ENCODE assay signal across 19 mouse cellular contexts in the genomic region with DNA sequence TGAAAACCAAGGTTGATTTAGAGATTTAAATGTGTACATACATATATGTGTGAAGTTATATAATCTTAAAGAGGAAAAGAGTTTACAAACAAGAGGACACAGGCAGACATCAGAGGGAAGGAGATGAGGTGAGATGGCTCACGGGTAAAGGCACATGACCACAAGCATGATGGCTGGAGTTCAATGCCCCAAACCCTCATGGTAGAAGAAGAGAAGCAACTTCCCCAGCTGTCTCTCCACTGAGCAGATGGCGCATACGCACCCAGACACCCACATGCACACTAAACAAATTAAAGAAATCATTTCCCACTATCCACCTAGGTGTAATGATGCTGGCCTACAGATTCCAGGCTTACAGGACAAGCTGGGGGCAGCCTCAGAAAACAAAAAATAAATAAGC. TPM values are rescaled to one million over a fixed set of nuclear protein-coding genes. Genes with fewer than 3 reads are reported as not detected.
DNase-seq lines count a peak whose midpoint lies in the region; ATAC-seq and TF ChIP-seq lines count a peak whose summit lies in the region.
"Had no signal": no experiment of that assay in that cellular context is flagged by ENCODE, and none has a peak within 500 bp of the region (broad histone marks: within the 10 kb centered on the region; RNA-seq: fewer than 3 reads in every experiment).

No protein-coding gene starts in this region.

- ATAC-seq in midbrain, embryonic 11.5 days (ENCODE audit: low FRiP score), result no peak
- ATAC-seq: midbrain, embryonic 13.5 days had no signal

- TF ChIP-seq CTCF in spleen, adult 2 months (IDR thresholded peaks at IDR 0.05; ENCODE audit: extremely low read depth, insufficient read depth, insufficient read length, insufficient replicate concordance), result no peak

- H3K9me3 ChIP-seq in midbrain, embryonic 11.5 days (ENCODE audit: control insufficient read depth, low read length), result no peaks in the 10 kb centered on the region
- H3K9me3 ChIP-seq: forebrain, embryonic 12.5 days; limb, embryonic 13.5 days; midbrain, embryonic 13.5 days had no signal

- WGBS in spleen, adult 2 months, result 38% methylated on average over 3 of the region's 3 CpGs
- 96% methylated on average over 3 of the region's 3 CpGs for WGBS in midbrain, embryonic 11.5 days

- peak overlapping the region; percentile 40 for H3K27ac ChIP-seq in spleen, adult 2 months (ENCODE audit: insufficient read depth, low read length)
- no peak overlapping the region for H3K27ac ChIP-seq in midbrain, embryonic 11.5 days (ENCODE audit: low read depth, low read length)
- H3K27ac ChIP-seq: forebrain, embryonic 12.5 days; limb, embryonic 13.5 days; liver, embryonic 14.5 days; midbrain, embryonic 13.5 days had no signal

- no peak overlapping the region for H3K4me3 ChIP-seq in spleen, adult 2 months (ENCODE audit: extremely low read depth, insufficient read depth, insufficient read length)
- no peak overlapping the region for H3K4me3 ChIP-seq in midbrain, embryonic 11.5 days (ENCODE audit: low read depth, low read length)
- H3K4me3 ChIP-seq: forebrain, embryonic 12.5 days; limb, embryonic 13.5 days; midbrain, embryonic 13.5 days had no signal

- DNase-seq in layer of hippocampus, adult 9-11 months, result peak; percentile 26
- no peak for DNase-seq in layer of hippocampus, adult 8-10 months (ENCODE audit: low spot score in 2 of 2)
- no peak for DNase-seq in spleen, adult 2 months (ENCODE audit: low read depth in 1 of 2, low spot score in 2 of 2)
- no peak for DNase-seq in spleen, postnatal 36 days (ENCODE audit: low spot score in 2 of 2)
- DNase-seq in induced T-regulatory cell, adult 2 months (ENCODE audit: low read depth), result peak; percentile 43
- DNase-seq in midbrain, embryonic 11.5 days (ENCODE audit: low spot score, missing footprints), result no peak
- no peak for DNase-seq in testis, postnatal 14 days (ENCODE audit: low spot score)
- DNase-seq: adrenal gland, adult 2 months; cerebellum, adult 11-12 months; heart, postnatal 10 days; kidney, adult 18-20 months; kidney, postnatal 14 days; layer of hippocampus, postnatal 36 days; thymus, postnatal 25 days had no signal

- no peak overlapping the region for H3K9ac ChIP-seq in midbrain, embryonic 11.5 days (ENCODE audit: low read length)
- H3K9ac ChIP-seq: forebrain, embryonic 12.5 days; limb, embryonic 13.5 days; liver, embryonic 14.5 days; midbrain, embryonic 13.5 days had no signal

- no peak for TF ChIP-seq POLR2A in spleen, adult 2 months (IDR thresholded peaks at IDR 0.05; ENCODE audit: low read depth, low read length)

- no peaks in the 10 kb centered on the region for H3K36me3 ChIP-seq in spleen, adult 2 months (ENCODE audit: control insufficient read depth, insufficient read depth, low read length)
- no peaks in the 10 kb centered on the region for H3K36me3 ChIP-seq in midbrain, embryonic 11.5 days (ENCODE audit: control insufficient read depth, insufficient read depth, low read length)
- H3K36me3 ChIP-seq: forebrain, embryonic 12.5 days; limb, embryonic 13.5 days; midbrain, embryonic 13.5 days had no signal

- H3K4me2 ChIP-seq in midbrain, embryonic 11.5 days, result no peak overlapping the region
- H3K4me2 ChIP-seq: forebrain, embryonic 12.5 days; heart, embryonic 11.5 days; limb, embryonic 13.5 days; midbrain, embryonic 13.5 days had no signal

- H3K27me3 ChIP-seq in spleen, adult 2 months (ENCODE audit: control insufficient read depth, insufficient read depth, low read length), result no peaks in the 10 kb centered on the region
- H3K27me3 ChIP-seq in midbrain, embryonic 11.5 days (ENCODE audit: control insufficient read depth, insufficient read depth, low read length), result no peaks in the 10 kb centered on the region
- H3K27me3 ChIP-seq: forebrain, embryonic 12.5 days; limb, embryonic 13.5 days; midbrain, embryonic 13.5 days had no signal

- peaks cover 45% of the 10 kb centered on the region for H3K4me1 ChIP-seq in spleen, adult 2 months (ENCODE audit: control insufficient read depth, insufficient read depth, insufficient read length)
- H3K4me1 ChIP-seq in midbrain, embryonic 11.5 days (ENCODE audit: control insufficient read depth, insufficient read depth, low read length), result no peaks in the 10 kb centered on the region
- H3K4me1 ChIP-seq: midbrain, embryonic 13.5 days had no signal

RNA-seq across cellular contexts. Expression of a gene that starts 49.7 kb away (rescaled TPM):
- 10 to 100 TPM; 26.3 to 29.4 (median 26.8) TPM for total RNA-seq in layer of hippocampus, adult 8-10 months (2022)
- polyA plus RNA-seq in spleen, adult 2 months (2012; rRNA removed), result 55.9 and 70.9 TPM in 2 replicates
- polyA plus RNA-seq in midbrain, embryonic 11.5 days (2014; fragmentation: Nextera tagmentation; extraction: Ambion mirVana), result 23.5 and 24.8 TPM in 2 replicates

Comparison
In these comparisons a context has a peak if more than half of its experiments do, and no peak if none do; other contexts are left out.
1. DNase-seq: peak in layer of hippocampus, adult 9-11 months (single experiment) and induced T-regulatory cell, adult 2 months (single experiment); none in layer of hippocampus, adult 8-10 months (0 of 2), spleen, adult 2 months (0 of 2), spleen, postnatal 36 days (0 of 2), midbrain, embryonic 11.5 days (single experiment) and testis, postnatal 14 days (single experiment).